Mouse (Mus musculus): ENCODE results near the gene Dpf1. TPM values are rescaled to one million over a fixed set of nuclear protein-coding genes. Genes with fewer than 3 reads are reported as not detected.

Gene Dpf1
- total RNA-seq (2017): 0.05 and 0.38 TPM in 2 replicates

DNA sequence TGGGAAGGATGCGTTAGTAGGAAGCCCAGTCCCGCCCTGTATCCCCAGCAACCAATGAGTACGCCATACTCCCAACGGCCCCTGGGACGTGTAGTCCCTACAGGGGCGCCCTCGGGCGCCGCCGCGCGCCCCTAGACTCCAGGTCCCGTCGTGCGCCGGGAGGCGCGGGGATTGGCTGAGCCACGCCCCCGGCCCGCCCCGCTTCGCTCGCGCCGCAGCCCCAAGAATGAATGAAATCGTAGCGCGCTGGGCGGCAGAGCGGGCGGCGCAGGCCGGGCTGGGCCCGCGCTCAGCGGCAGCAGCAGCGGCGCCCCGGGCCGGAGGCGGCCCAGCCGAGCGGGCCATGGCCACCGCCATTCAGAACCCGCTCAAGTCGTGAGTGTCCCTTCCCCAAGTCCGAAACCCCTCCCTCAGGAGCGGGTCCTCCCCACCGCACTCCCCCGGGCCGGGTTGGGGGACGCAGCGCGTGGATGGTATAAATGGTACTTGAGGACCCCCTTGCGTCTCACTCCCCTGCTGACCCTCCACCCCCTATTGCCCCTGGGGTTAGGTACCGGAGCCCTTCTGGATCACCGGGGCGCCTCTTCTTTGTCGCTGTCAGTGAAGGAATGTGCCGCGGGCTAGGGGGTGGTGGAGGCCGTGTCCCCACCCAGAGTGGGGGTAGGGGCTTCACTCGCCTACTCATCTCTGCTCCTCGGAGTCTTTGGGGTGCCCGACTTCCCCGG, at the start of gene Dpf1:
Dpf1 (plus strand) TSS at position 214 of the 725 bp plus-strand sequence.
- ATAC-seq (replicated peaks in 1 of 2; ENCODE audit: insufficient read depth in 1 of 2, low FRiP score in 2 of 2, low TSS enrichment in 1 of 2, low read depth in 1 of 2, poor library complexity in 2 of 2, severe bottlenecking in 2 of 2): peak; percentile 39 to 54

DNA sequence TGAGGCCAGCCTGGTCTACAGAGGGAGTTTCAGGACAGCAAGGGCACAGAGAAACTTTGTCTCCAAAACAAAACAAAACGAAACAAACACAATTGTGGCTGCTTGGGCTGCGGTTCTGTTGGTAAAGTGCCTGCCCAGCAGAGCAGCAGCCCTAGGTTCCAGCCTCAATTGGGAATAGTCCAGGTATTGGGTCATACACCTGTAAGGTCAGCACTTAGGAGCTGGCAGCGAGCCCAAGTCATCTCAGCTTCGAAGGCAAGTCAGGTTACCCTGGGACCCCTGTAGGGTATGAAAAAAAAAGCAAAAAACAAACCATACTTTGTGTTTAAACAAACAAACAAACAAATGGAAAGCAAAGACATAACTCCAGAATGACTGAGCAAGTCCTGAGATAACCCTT, 47.9 kb upstream of the Dpf1 start:
- ATAC-seq (replicated peaks in 1 of 2; ENCODE audit: insufficient read depth in 1 of 2, low FRiP score in 2 of 2, low TSS enrichment in 1 of 2, low read depth in 1 of 2, poor library complexity in 2 of 2, severe bottlenecking in 2 of 2): no peak

DNA sequence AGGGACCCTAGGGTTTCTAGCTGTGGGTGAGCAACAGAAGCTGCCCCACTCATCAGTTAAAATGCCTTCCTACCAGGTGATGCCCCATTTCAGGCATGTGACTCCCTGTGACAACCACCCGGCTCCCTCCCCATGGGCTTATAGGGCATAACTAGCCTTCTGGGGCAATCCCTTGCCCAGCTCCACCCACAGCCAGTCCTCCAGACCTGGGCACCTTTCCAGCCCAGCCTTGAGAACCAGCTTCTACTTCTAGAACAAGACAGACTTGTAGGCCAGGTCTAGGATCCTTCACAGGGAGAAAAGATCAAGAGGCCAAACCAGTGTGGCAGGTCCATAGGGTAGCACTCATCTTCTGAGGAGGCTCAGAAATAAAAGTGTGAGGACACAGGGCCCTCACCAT, 46.4 kb upstream of the Dpf1 start:
- ATAC-seq (replicated peaks in 1 of 2; ENCODE audit: insufficient read depth in 1 of 2, low FRiP score in 2 of 2, low TSS enrichment in 1 of 2, low read depth in 1 of 2, poor library complexity in 2 of 2, severe bottlenecking in 2 of 2): no peak

DNA sequence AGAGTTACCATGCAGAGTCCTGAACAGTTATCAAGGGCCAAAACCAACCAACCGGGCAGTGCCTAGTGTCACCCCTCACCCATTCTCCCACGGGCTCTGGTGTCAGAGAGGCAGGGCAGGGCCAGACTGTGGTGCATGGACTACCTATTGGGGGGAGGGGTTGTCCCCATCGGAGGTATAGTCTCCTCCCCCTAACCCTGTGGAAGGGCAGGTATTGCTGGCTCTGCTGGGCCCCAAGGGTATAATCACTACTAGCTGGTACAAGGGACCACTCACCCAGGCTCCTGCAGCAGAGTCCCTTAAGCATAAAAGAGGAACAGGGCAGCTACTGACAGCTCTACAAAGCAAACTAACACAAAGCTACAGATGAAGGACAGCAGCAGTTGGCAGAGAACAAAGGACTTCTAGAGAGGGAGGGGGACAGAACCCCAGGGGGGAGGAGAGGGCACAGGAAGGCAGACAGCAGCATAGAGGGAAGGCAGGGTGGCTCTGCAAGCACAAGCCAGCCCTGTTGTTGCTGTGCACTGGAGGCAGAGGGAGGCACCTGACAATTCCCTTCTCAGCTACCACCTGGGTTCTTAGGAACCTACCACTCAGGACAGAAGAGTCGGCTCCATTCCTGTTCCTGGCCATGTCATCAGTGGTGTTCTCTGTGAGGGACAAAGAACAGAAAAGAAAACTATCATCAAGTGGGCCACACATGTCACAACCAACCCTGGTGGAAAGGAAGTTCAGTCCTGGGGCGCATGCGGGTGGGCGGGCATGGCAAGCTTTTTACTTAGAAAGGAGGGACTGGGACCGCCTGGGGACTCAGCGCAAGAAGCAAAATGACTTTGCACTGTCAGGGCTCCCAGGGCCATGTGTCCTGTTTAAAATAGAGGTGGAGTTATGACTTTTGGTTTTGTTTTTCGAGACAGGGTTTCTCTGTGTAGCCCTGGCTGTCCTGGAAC, 43.7 kb upstream of the Dpf1 start:
- no peak for ATAC-seq (replicated peaks in 1 of 2; ENCODE audit: insufficient read depth in 1 of 2, low FRiP score in 2 of 2, low TSS enrichment in 1 of 2, low read depth in 1 of 2, poor library complexity in 2 of 2, severe bottlenecking in 2 of 2)

DNA sequence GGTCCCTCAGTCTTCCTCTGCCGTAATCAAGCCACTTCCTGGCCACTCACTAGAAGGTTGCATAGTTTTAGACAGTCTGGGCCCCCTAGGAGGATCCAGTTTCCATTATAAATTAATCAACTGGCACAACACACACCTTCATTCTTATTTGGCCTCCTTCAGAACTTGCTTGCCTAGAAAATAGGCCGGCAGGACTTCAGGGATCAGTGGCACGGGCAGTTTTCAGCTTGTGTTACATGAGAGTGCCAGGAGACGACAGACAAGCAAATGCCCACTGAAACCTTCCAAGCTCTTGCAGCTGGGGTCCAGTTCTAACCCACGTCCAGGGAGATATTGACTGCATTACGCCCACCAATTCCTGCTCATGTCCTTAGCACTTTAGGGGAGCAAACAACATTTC, 41.6 kb upstream of the Dpf1 start:
- ATAC-seq (replicated peaks in 1 of 2; ENCODE audit: insufficient read depth in 1 of 2, low FRiP score in 2 of 2, low TSS enrichment in 1 of 2, low read depth in 1 of 2, poor library complexity in 2 of 2, severe bottlenecking in 2 of 2): no peak

DNA sequence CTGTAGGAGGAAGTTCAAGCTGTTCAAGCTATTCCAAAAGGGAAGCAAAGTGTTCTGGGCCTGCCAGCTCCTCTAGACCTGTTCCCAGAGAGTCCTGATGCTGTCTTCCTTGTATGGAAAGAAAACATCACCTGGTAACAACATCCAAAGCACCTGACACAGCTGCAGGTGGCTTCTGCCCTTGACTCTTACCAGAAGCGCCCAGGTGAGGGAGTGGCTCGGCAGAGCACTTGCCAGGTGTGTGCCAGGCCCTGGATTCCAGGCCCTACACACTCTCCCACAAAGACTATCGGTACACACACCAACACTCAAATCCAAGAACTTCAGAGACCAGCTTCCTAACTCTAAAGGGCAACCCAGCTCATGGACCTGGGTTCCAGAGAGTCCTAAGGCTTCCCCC, 39.9 kb upstream of the Dpf1 start:
- ATAC-seq (replicated peaks in 1 of 2; ENCODE audit: insufficient read depth in 1 of 2, low FRiP score in 2 of 2, low TSS enrichment in 1 of 2, low read depth in 1 of 2, poor library complexity in 2 of 2, severe bottlenecking in 2 of 2): no peak

DNA sequence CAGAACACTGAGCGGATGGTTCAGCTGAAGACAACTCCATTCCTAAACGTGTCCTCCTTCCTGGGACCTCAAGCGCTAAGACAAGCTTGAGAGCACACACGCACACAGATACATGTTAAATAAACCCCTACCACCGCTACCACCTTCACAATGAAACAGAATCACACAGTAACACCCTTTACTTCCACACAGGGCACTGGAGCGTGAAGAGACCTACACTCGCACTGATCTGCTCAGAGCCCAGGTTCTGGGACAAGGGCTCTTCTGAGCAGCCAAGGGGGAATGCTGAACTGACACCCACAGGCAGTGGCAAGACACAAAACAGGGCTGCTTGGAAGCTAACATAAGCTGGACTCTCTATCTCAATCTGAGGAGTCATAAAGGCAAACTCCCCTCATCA, 38.1 kb upstream of the Dpf1 start:
- ATAC-seq (replicated peaks in 1 of 2; ENCODE audit: insufficient read depth in 1 of 2, low FRiP score in 2 of 2, low TSS enrichment in 1 of 2, low read depth in 1 of 2, poor library complexity in 2 of 2, severe bottlenecking in 2 of 2): no peak

DNA sequence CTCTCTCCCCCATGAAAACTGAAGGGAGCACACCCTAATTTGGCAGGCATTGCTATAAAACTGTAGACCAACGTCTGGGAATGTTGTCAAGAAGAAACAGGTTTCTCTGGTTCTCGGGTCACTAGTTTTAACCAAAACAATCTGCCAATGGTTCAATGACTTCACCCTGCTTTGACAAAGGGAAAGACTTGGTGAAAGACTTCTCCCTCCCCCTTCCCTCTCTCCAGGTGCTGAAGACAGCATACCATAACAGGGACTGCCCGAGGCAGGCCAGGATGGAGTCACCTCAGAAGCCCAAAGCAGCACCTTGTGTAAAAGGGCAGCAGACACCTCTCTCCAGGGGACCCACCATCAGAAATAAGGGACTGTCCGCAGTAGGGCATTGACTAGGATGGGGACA, 36.8 kb upstream of the Dpf1 start:
- no peak for ATAC-seq (replicated peaks in 1 of 2; ENCODE audit: insufficient read depth in 1 of 2, low FRiP score in 2 of 2, low TSS enrichment in 1 of 2, low read depth in 1 of 2, poor library complexity in 2 of 2, severe bottlenecking in 2 of 2)

DNA sequence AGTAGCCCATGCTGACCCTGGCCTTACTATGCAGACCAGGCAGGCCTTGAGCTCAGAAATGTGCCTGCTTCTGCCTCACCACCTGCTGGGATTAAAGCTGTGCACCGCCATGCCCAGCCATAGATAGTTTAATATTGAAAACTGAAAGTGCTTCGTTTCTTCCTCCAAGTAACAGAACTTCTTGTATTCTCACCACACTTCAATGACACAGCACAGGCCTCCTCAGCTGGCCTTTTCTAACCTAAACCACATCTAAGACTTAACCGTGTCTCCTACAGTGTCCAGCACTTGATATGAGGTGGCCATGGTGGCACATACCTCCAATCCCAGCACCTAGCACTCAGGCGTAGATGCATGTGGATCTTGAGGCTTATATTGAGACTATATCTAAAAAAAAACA, 33.3 kb upstream of the Dpf1 start:
- peak in 1 of 2 experiments; percentile 53; a peak in 2 of 4 replicates for ATAC-seq (replicated peaks in 1 of 2; ENCODE audit: insufficient read depth in 1 of 2, low FRiP score in 2 of 2, low TSS enrichment in 1 of 2, low read depth in 1 of 2, poor library complexity in 2 of 2, severe bottlenecking in 2 of 2)

DNA sequence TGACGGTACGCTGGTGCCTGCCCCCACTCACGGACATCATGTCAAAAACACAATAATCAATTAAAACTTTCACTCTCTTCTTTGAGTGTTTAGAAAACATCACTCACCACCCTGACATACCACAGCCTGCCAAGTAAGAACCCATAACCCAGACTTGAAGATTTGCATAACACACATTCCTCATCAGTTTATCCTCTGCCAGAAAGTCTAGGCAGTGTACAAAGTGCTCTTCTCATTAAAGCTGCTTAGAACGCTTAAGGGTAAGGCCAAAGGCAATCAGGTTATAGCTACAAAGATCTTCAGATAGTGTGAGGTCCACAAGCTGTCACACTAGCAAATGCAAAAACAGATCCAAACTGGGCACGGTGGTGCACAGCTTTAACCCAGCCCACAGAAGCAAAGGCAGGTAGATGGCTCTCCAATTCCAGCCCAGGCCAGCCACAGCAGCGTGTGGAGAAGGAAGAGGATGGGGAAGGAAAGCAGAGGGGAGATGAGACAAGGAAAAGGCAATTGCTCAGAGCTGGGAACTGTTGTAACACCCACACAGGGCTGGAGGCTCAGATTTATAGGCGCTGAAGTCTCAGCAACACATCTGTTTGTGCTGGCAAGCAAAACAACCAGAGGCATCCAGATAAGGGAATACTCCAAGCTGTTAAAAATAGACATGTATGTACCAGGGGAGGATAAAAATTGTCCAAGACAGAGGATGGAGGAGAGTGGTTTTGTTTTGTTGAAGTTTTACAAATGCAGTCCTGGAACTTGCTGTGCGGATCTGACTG, 31.9 kb upstream of the Dpf1 start:
- ATAC-seq (replicated peaks in 1 of 2; ENCODE audit: insufficient read depth in 1 of 2, low FRiP score in 2 of 2, low TSS enrichment in 1 of 2, low read depth in 1 of 2, poor library complexity in 2 of 2, severe bottlenecking in 2 of 2): no peak

DNA sequence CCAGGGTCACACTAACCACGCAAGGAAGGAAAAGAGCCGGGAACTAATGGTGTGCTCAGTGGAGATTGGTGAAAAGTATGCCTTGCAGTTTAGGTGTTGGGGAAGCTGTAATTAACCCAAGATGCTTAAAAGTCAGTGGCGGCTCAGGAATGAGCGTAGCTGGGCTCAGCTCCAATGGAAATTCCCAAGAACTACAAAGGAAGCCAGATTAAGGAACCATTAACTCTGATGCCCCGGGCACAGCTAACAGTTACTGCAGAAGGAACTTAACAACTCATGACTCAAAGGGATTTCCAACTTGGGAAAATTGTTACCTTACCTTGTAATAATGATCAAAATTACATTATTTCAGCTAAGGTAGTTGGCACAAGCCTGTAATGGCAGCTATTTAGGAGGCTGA, 27.0 kb upstream of the Dpf1 start:
- no peak for ATAC-seq (replicated peaks in 1 of 2; ENCODE audit: insufficient read depth in 1 of 2, low FRiP score in 2 of 2, low TSS enrichment in 1 of 2, low read depth in 1 of 2, poor library complexity in 2 of 2, severe bottlenecking in 2 of 2)

DNA sequence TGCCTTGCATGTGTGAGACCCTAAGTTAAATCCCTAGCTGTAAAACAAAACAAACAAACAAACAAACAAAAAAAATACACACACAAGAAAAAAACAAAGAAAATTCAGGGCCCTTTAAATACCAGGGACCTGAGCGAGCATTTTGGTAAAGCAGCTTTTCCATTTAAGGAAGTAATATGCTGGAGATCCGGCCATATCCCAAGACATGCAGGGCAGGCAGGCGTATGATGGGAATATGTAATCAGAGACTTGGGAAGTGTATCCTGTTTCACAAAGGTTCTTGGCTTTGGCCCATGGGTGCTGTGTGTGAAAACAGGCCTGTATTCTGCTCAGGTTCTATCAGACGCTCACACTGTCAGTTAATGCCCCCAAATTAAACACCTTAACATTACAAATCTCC, 26.2 kb upstream of the Dpf1 start:
- ATAC-seq (replicated peaks in 1 of 2; ENCODE audit: insufficient read depth in 1 of 2, low FRiP score in 2 of 2, low TSS enrichment in 1 of 2, low read depth in 1 of 2, poor library complexity in 2 of 2, severe bottlenecking in 2 of 2): no peak

DNA sequence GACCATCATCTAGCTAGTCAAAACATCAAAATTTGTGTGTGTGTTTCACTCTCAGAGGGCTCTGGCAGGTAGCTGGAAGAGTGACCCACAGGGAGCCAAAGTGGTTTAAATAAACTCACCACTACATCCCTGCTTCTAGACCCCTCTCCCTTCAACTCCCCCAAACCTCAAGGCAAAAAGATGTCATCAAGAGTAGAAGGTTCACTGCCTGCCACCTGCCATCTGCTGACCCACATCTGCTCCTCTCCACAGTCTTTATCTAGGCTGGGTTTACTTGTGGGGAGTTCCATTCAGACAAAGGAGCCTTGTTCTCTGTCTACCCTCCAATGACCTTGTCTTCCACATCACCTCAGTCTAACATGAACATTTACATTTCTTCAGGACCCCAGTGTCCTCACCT, 24.5 kb upstream of the Dpf1 start:
- no peak for ATAC-seq (replicated peaks in 1 of 2; ENCODE audit: insufficient read depth in 1 of 2, low FRiP score in 2 of 2, low TSS enrichment in 1 of 2, low read depth in 1 of 2, poor library complexity in 2 of 2, severe bottlenecking in 2 of 2)

DNA sequence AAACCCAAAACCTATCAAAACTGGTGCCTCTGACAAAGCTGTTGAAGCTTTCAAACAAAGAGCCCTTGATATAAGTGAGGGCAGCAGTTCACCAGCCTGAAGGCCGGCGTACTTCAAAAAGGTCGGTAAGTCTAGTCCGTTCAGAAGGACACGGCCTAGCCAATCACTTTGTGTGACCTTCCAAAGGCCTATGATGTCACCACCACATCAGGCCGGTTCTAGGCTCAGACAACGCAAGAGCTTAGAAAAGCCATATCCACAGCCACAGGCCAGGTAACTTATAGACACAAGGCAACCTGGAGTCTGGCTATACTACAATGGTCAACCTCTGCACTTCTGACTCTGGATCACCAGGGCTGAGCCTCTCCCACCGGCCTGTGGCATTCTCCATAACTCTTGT, 23.8 kb upstream of the Dpf1 start:
- ATAC-seq (replicated peaks in 1 of 2; ENCODE audit: insufficient read depth in 1 of 2, low FRiP score in 2 of 2, low TSS enrichment in 1 of 2, low read depth in 1 of 2, poor library complexity in 2 of 2, severe bottlenecking in 2 of 2): no peak

DNA sequence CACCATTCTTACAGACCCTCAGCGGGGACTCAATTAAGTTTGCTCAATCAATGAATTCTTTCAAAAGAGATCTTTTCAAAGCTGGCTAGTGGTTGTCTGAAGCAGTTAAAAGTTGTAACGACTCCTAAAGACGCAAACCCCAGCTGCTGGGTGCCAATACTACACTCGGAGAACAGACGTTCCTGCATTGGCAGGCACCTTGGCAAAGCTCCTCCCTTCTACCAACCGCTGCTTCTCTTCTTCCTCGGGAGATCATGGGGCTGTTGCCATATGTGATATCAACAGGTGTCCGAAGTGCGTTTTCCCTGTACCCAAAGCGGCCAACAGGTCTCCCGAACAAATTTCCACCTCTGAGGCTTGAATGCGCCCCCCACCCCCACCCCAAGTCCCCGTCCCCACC, 22.9 kb upstream of the Dpf1 start:
- ATAC-seq (replicated peaks in 1 of 2; ENCODE audit: insufficient read depth in 1 of 2, low FRiP score in 2 of 2, low TSS enrichment in 1 of 2, low read depth in 1 of 2, poor library complexity in 2 of 2, severe bottlenecking in 2 of 2): peak in 1 of 2 experiments; percentile 55; a peak in 1 of 4 replicates

DNA sequence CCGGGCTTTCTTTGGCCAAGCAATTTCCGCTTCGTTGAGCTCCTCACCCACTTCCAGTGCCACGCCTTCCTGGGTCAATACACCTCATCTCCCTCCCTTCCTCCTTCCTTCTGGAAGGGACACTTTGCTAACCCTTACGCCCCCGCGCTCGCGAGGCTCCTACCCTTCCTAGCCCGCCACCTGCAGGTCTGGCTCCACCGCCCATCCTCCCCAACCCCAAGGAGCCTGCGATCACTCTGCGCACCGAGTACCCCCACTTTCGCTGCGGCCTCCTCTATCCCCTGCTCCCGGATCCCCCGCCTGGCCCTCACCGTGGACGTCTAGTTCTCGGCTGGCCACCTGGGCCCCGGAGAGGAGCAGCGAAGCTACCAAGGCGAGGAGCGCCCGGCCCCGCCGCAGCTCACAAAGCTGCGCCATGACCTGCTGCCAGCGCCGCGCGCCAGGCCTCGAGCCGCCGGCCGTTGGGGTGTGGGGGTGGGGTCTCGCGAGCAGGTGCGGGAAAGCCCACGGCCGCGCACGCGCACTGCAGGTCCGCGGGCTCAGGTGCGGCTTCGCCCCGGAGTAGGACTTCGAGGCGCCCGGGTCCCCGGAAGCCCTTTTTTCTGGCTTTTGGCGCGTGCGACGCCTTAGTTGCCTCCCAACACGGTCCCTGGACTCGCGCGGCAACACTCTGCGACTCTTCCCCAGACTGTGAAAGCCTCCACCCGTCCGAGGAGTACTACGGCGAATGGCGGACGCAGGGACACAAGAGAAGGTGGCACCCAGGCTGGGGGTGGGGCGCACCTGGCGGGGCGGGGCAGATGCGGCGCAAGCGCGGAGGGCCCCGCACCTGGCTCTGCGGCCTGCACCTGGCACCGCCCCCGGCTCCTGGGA, 22.3 kb upstream of the Dpf1 start, which contains the start of gene Spint2:
Spint2 (minus strand) TSS at position 712 of the 873 bp plus-strand sequence.
- peak; percentile 60 to 66 for ATAC-seq (replicated peaks in 1 of 2; ENCODE audit: insufficient read depth in 1 of 2, low FRiP score in 2 of 2, low TSS enrichment in 1 of 2, low read depth in 1 of 2, poor library complexity in 2 of 2, severe bottlenecking in 2 of 2)

DNA sequence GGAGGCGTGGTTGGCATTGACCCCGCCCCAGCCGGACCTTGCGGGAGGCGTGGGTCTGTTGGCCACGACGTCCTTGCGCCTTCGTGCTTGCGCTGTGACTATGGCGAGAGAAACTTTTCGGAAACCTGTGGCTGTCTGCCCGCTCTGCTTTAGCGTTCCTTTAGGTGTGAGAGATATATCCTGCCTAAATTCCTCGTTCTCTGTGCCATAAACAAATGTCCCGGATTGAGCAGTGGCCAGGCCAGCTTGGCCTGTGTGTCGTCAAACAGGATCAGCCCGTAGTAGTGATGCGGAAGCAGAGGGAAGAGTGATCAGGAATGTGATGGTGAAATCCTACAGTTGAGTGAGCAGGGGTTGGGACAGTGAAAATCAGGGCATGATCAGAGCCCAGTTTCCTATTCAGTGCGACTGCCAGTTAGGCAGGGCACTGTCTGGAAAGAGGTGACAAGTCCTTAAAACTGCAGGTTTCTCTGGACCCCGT, 21.6 kb upstream of the Dpf1 start:
- ATAC-seq (replicated peaks in 1 of 2; ENCODE audit: insufficient read depth in 1 of 2, low FRiP score in 2 of 2, low TSS enrichment in 1 of 2, low read depth in 1 of 2, poor library complexity in 2 of 2, severe bottlenecking in 2 of 2): peak in 1 of 2 experiments; percentile 57; a peak in 2 of 4 replicates
